Mouse (Mus musculus) liver, embryonic 11.5 days (tissue): ENCODE measurements at regions not wholly inside any gene's neighbourhood (a gene's known extent, or its start where the extent isn't known, plus 50 kb on each side); places are given as distances from the start of the nearest gene placed in this dataset.

Experiments
- ATAC-seq: fragments of 200-750 bp; cut with Nextera tagmentation; replicated peaks from 2 replicates; pipeline ENCODE4 v1.8.0; 2017; ENCODE audit warnings: moderate number of reproducible peaks, mild to moderate bottlenecking, moderate TSS enrichment, moderate library complexity; ENCODE audit not compliant: low FRiP score
- DNase-seq: peaks from one replicate; pipeline ENCODE4 v3.0.0-alpha.2; 2017; ENCODE audit warnings: low spot score
- H3K27ac ChIP-seq: fragments of 300-500 bp; sonication (generic); 2 replicates; pipeline ENCODE4 v1.5.1; 2014; ENCODE audit warnings: mild to moderate bottlenecking, low read depth, low read length, control low read depth
- H3K27me3 ChIP-seq: fragments of 300-500 bp; sonication (generic); replicated peaks from 2 replicates; pipeline ENCODE4 v1.6.1; 2014; ENCODE audit warnings: low read length, mixed read lengths; ENCODE audit not compliant: control insufficient read depth, insufficient read depth
- H3K36me3 ChIP-seq: fragments of 300-500 bp; sonication (generic); 2 replicates; pipeline ENCODE4 v1.6.1; 2014; ENCODE audit warnings: mild to moderate bottlenecking, low read length, moderate library complexity, mixed read lengths; ENCODE audit not compliant: control insufficient read depth, insufficient read depth
- H3K4me1 ChIP-seq: fragments of 300-500 bp; sonication (generic); replicated peaks from 2 replicates; pipeline ENCODE4 v1.6.1; 2014; ENCODE audit warnings: low read length, mixed read lengths; ENCODE audit not compliant: control insufficient read depth, insufficient read depth
- H3K4me2 ChIP-seq: fragments of 300-500 bp; sonication (generic); 2 replicates; pipeline ENCODE4 v1.6.1; 2014; ENCODE audit warnings: mild to moderate bottlenecking, control low read depth, moderate library complexity
- H3K4me3 ChIP-seq: fragments of 300-500 bp; sonication (generic); 2 replicates; pipeline ENCODE4 v1.5.1; 2014; ENCODE audit warnings: low read depth, low read length, control low read depth
- H3K9ac ChIP-seq: fragments of 300-500 bp; sonication (generic); 2 replicates; pipeline ENCODE4 v1.6.1; 2014; ENCODE audit warnings: low read depth, low read length, control low read depth
- H3K9me3 ChIP-seq: fragments of 300-500 bp; sonication (generic); 2 replicates; pipeline ENCODE4 v1.6.1; 2016; ENCODE audit warnings: low read length, inconsistent platforms, mixed read lengths; ENCODE audit not compliant: control insufficient read depth
- WGBS: fragments of 180-500 bp; shearing (Covaris S2); extraction: QIAGEN DNeasy Blood & Tissue Kit; methylation state at CpG from one replicate; pipeline ENCODE4 v1.1.7; 2014; 5-methylcytosine and 5-hydroxymethylcytosine counted together

DNA sequence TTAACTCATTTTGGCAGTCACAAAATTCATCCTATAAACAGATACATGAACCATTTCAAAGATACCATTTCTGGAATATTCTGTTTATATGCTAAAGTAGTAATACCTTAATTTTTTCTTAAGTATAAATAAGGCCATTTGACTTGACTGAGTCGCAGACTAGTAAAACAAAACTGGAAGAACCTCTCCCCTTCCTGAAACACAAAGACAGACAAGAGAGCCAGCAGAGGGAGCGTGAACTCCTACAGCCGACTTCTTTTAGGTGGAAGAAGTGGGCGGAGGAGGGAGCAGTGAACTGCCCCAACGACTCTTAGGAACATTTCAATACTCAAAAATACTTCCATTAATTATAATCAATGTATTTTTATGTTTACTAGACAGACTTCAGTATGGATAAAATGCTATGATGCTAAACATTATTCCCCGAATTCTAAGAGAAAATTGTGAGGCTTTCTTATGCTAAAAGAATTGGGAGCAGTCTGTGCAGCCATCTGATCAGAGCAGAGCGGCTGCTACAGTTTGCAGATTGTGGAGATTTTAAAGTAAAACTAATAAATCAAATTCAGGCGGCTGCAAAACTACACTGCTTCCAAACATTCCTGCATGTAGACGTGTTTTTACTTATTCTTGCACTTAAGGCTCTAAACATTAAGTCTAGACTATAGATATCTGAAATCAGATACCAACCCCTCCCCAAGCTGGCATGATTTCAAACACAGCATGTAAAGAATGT lies 211.2 kb upstream of the Klf14 start:
- H3K4me2 ChIP-seq: no peak overlapping the region; the same call in 1 of the 2 replicates
- H3K36me3 ChIP-seq: no peaks in the 10 kb centered on the region
- ATAC-seq (no peak), DNase-seq (no peak)
- H3K27me3 ChIP-seq: no peaks in the 10 kb centered on the region
- no peak overlapping the region for H3K9ac ChIP-seq
- no peak overlapping the region for H3K27ac ChIP-seq
- H3K4me3 ChIP-seq: no peak overlapping the region
- 66% methylated on average over 9 of the region's 9 CpGs for WGBS
- H3K4me1 ChIP-seq: no peaks in the 10 kb centered on the region
- no peaks in the 10 kb centered on the region for H3K9me3 ChIP-seq

DNA sequence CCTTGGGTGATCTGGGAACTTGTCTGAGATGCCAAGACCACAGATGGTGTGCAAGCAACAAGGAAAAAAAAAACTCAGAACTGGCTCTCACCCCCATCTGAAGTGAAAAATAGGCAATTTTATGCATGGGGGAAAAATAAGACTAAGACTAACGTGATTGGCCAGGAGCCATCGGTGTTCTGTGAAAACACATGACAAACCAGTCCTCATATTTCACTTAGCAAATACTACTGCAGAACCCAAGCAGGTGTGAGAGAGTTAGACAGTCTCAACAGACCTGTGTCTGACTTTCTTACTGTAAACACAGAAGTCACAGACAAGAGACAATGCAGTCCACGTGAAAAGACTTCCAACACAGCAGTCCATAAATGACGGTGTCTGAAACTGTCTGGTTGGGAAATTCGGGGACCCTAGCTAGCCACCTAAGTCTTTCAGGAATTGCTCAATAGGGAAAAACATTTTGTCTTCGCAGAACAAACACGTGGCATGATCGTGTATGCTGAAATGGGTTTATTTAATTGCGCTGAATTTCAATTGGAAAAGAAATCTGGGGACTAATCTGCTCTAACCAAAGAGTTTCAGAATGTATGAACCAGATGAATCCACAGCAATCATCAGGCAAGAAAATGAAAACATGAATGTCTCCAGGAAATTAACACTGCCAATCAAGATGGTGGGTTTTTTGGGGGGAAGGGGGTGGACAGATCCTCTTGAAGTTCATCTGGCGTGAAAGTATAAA lies 213.1 kb upstream of the Klf14 start:
- no peaks in the 10 kb centered on the region for H3K4me1 ChIP-seq
- ATAC-seq (no peak), DNase-seq (no peak)
- H3K27me3 ChIP-seq: no peaks in the 10 kb centered on the region
- H3K27ac ChIP-seq: no peak overlapping the region
- 87% methylated on average over 10 of the region's 10 CpGs for WGBS
- no peaks in the 10 kb centered on the region for H3K36me3 ChIP-seq
- H3K9me3 ChIP-seq: no peaks in the 10 kb centered on the region
- no peak overlapping the region for H3K4me3 ChIP-seq
- H3K9ac ChIP-seq: no peak overlapping the region
- H3K4me2 ChIP-seq: no peak overlapping the region

DNA sequence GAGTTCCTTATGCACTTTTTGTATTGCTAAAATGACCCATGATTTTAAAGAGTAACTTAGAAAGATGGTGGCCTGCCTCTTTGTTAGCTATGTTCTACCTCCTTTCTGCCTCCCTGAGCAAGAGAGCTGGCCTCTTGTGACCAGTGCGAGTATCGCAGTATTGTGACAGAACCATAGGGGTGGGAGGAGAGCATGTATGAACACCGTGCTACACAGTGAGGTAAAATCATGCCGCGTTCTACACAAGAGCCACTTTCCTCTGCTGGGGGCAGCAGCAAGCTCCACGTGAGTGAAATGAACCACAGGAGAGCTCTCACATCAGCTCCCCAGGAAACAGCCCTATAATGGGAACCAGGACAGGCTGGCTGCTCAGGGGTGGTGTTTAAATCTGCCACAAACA lies 216.9 kb upstream of the Klf14 start:
- no peaks in the 10 kb centered on the region for H3K9me3 ChIP-seq
- 74% methylated on average over 6 of the region's 6 CpGs for WGBS
- H3K27ac ChIP-seq: no peak overlapping the region
- no peaks in the 10 kb centered on the region for H3K27me3 ChIP-seq
- H3K9ac ChIP-seq: no peak overlapping the region
- no peak for ATAC-seq
- H3K36me3 ChIP-seq: no peaks in the 10 kb centered on the region
- DNase-seq: no peak
- no peak overlapping the region for H3K4me2 ChIP-seq
- H3K4me3 ChIP-seq: no peak overlapping the region
- no peaks in the 10 kb centered on the region for H3K4me1 ChIP-seq

DNA sequence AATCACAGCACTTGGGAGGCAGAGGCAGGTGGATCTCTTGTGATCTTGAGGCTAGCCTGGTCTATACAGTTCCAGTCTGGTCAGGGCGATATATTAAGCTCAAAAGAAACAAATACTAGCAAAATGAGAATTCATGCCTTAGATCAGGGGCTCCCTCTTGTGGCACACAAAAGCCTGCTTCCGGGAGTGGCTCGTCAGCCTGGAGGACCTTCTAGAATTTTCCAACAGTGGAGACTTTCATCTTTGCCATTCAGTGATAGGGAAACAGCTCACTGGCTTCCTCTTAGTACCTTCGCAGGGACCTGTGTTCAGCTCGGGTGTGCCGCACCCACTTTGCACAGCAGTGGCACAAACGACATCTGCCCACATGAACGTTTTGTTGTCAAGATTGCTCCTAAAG lies 217.5 kb upstream of the Klf14 start:
- Histone ChIP-seq H3K9ac (no peak overlapping the region), H3K36me3 (no peaks in the 10 kb centered on the region), H3K4me3 (no peak overlapping the region), H3K27me3 (no peaks in the 10 kb centered on the region), H3K4me2 (no peak overlapping the region), H3K4me1 (no peaks in the 10 kb centered on the region), H3K27ac (no peak overlapping the region), H3K9me3 (no peaks in the 10 kb centered on the region)
- ATAC-seq (no peak), DNase-seq (no peak)
- 74% methylated on average over 8 of the region's 8 CpGs for WGBS

DNA sequence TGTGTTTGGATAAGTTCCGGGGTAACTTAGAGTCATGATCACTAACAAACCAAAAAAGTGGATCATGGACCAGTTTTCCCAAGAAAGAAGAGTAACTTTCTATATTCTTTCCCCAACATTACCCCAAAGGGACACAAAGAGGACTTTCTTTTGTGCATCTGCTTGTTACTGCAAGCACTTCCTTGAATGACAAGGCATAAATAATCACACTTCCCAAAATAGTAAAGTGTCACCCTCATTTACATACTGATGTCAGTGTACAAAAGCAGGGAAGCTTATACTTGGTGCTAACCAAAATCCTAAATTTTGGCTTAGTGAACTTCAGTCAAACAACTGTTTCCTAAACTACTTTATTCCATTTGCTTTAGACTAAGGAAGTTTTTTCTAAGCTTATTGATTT lies 218.0 kb upstream of the Klf14 start:
- Histone ChIP-seq H3K4me3 (no peak overlapping the region), H3K4me1 (no peaks in the 10 kb centered on the region), H3K9ac (no peak overlapping the region), H3K9me3 (no peaks in the 10 kb centered on the region), H3K27ac (no peak overlapping the region), H3K4me2 (no peak overlapping the region), H3K36me3 (no peaks in the 10 kb centered on the region), H3K27me3 (no peaks in the 10 kb centered on the region)
- DNase-seq: no peak
- 77% methylated on average over 1 of the region's 1 CpGs for WGBS
- no peak for ATAC-seq

DNA sequence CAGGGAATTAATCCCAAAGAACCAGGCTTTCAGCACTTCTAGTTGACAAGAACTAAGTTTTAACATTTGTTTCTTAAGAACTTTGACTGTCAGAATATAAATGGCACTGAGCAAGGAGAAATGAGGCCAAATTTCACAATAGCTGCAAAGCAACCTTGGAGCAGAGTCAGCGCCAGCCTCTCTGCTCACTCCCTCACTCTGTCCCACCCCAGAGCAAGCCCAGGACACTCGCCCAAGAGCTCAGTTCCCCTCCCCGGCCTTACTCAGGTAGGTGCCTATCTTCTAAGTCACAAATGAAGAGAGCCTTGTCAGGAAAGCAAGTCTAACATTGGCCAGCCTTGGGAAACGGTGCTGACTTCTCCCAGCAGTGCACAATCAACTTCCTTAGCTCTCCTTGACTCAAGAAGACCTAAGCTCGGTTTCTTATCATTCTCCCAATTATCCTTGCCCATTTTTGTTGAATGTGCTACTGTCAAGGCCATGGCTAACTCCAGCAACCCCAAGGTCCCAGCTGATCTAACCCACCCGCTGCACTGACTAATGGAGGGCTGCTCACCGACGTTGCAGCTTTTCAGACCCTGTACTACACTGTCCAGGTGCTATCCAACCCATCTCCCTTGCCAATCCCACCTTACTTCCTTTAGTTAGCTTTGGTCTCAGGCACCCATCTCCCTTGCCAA lies 219.5 kb upstream of the Klf14 start:
- Histone ChIP-seq H3K36me3 (no peaks in the 10 kb centered on the region), H3K27ac (no peak overlapping the region), H3K9me3 (no peaks in the 10 kb centered on the region), H3K9ac (no peak overlapping the region), H3K4me3 (no peak overlapping the region), H3K4me2 (no peak overlapping the region), H3K4me1 (peaks cover 9% of the 10 kb centered on the region; the same call in 1 of the 2 replicates), H3K27me3 (no peaks in the 10 kb centered on the region)
- WGBS: 70% methylated on average over 8 of the region's 8 CpGs
- DNase-seq (no peak), ATAC-seq (no peak)

DNA sequence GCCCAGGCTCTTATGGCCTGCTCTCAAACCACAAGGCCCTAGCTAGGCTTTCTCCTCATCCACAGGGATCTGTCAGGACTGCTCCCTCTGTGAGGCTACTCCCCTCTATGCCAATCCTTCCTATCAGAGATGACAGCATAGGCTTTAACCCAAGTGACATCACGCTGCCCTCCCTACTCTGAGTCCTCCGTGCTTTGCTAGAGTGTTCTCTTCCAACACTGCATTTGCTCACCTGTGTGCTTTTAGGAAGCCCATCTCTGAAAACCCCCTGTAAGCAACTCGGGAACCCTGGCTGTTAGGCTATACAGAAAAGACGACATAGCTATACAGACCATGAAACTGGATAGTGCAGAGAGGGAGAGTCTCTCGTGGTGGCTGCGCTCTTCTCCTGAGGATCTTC lies 216.3 kb upstream of the Mkln1 start:
- Histone ChIP-seq H3K4me2 (no peak overlapping the region), H3K9me3 (no peaks in the 10 kb centered on the region; the same call in 1 of the 2 replicates), H3K27ac (no peak overlapping the region), H3K36me3 (no peaks in the 10 kb centered on the region), H3K27me3 (no peaks in the 10 kb centered on the region), H3K4me3 (no peak overlapping the region), H3K9ac (no peak overlapping the region), H3K4me1 (peaks cover 10% of the 10 kb centered on the region; the same call in 1 of the 2 replicates)
- DNase-seq: no peak
- WGBS: 85% methylated on average over 6 of the region's 6 CpGs
- ATAC-seq: no peak

DNA sequence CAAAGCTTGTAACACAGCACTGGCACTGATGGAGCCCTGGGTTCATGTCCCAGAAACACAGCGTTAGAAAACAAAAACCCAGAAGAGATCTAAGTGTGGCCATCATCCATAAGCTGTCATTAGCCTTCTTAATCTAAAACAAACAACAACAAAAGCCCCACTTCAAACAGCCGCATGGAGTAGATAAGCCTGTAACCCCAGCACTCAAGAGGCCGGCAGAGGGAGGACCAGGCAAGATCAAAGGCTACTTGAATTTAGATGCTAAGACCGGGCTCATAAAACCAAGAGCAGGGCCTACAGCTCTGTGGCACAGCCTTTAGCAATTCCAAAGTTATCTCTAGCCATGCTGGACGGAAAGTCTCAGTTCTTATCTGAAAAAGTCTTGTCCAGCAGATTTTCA lies 215.4 kb upstream of the Mkln1 start:
- Histone ChIP-seq H3K9me3 (no peaks in the 10 kb centered on the region; the same call in 1 of the 2 replicates), H3K9ac (no peak overlapping the region), H3K4me3 (no peak overlapping the region), H3K27ac (0 out of 2 replicates have a peak overlapping the region, but pooled peaks have one; percentile 15), H3K36me3 (no peaks in the 10 kb centered on the region), H3K27me3 (no peaks in the 10 kb centered on the region), H3K4me2 (peak overlapping the region; percentile 3), H3K4me1 (peaks cover 10% of the 10 kb centered on the region; the same call in 1 of the 2 replicates)
- DNase-seq (no peak), ATAC-seq (peak; percentile 90)
- WGBS: 14% methylated on average over 5 of the region's 5 CpGs
